Mouse (Mus musculus): ENCODE measurements around the gene Lrrc7. TPM values are rescaled to one million over a fixed set of nuclear protein-coding genes. Genes with fewer than 3 reads are reported as not detected.

The Lrrc7 gene
- total and polyA plus RNA-seq, 2 experiments from 2014 or later = 6.7 to 40.1 TPM

DNA sequence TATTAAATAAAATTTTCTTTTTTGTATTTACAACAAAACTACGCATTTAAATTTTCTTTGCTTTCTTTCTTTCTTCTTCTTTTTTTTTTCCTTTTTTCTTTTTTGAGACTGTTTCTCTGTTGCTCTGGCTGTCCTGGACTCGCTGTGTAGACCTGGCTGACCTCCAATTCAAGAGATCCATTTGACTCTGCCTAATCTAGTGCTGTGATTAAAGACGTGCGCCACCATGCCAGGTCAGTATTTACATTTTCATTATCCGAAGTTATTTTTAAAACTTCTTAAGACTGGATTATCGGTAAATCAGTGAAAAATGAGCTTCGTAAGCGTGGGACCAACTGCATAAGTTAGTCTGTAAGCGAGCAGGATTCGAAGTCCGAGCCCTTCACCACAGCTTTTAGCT lies 526.2 kb downstream of the Lrrc7 start:
- no peak for DNase-seq
- peak overlapping the region; percentile 97 for H3K4me3 ChIP-seq (ENCODE audit: low read depth, low read length)
- H3K27ac ChIP-seq (ENCODE audit: low read depth, low read length) = peak overlapping the region; percentile 86
- no peaks in the 10 kb centered on the region for H3K27me3 ChIP-seq (ENCODE audit: insufficient read depth, low read length)
- H3K9ac ChIP-seq = peak overlapping the region; percentile 74
- H3K4me2 ChIP-seq (ENCODE audit: low read depth) = peak overlapping the region; percentile 74
- ATAC-seq = no peak
- TF ChIP-seq CTCF (IDR thresholded peaks at IDR 0.05; ENCODE audit: low read depth) = no peak
- H3K36me3 ChIP-seq (ENCODE audit: insufficient read depth) = no peaks in the 10 kb centered on the region
- H3K4me1 ChIP-seq (ENCODE audit: insufficient read depth) = 0 out of 2 replicates have a peak, but pooled peaks cover 4% of the 10 kb centered on the region
- 2% methylated on average over 11 of the region's 11 CpGs for WGBS
- H3K9me3 ChIP-seq (ENCODE audit: low read length) = no peaks in the 10 kb centered on the region
